Mouse (Mus musculus) MEL-GATA-1-ER (cell line): ENCODE data around the gene Lamtor3.
A peak's percentile ranks its signal among the peaks of the same experiment; 100 is the strongest.
"Not testable (repeated sequence)": the region's sequence is repeated elsewhere in the genome, so short reads cannot be mapped to it uniquely, and the experiment has no call there.

Experiments used
- DNase-seq: peaks from one replicate; pipeline ENCODE4 v3.0.0-alpha.2; 2012; ENCODE audit warnings: low read depth; ENCODE audit errors: extremely low read depth

Gene Lamtor3

GRCm38 (mm10) chr3:137933986-137934385 is 15.7 kb downstream of the Lamtor3 start:
- no peak for DNase-seq

DNA sequence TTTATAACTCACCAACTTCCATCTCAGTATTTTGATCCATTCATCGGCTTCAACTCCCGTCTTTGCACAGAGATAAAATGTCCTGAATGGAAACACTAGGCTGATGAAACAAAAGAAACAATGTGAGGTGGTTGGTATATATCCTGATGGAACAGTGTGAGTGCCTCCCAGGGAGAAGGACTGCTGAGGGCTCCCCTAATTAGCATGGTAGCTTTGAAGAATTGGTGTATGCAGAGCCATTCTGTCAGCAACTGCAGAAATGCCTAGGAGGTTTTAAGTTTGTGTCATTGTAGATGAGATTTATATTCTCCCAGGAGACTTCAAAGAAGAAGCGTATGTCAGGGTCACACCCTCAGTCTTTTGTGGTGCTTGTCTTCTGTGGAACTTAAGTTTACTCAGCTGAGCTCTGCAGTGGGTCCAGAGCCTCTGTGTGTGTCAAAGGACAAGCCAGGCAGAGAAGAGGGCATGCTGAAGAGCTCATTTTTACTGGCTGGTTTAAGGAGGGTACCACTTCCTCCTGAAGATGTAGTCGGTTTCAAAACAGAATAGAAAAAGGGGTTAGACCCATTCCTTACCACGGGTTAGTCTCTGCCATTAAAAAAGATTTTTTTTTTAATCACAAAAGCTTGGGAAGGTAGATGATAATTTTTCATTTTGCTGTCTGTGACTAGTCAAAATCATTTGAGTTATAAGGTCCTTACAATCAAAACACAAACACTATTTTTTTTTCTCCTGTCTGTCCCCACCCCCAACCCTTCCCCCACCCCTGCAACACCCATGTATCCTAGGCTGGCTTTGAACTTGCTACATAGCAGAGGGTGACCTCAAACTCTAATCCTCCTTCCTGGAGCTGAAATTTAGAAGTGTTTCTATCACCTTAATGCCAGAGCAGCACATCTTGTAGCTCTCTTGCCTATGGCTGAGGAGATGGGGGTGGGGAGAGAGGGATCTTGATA is 17.5 kb downstream of the Lamtor3 start:
- no peak for DNase-seq

GRCm38 (mm10) chr3:137936541-137936940 is 18.2 kb downstream of the Lamtor3 start:
- no peak for DNase-seq

GRCm38 (mm10) chr3:137938608-137939007 is 20.3 kb downstream of the Lamtor3 start:
- DNase-seq, result no peak

- peak; percentile 98 for DNase-seq
Observed at GRCm38 (mm10) chr3:137940757-137941156, 22.5 kb downstream of the Lamtor3 start.

DNA sequence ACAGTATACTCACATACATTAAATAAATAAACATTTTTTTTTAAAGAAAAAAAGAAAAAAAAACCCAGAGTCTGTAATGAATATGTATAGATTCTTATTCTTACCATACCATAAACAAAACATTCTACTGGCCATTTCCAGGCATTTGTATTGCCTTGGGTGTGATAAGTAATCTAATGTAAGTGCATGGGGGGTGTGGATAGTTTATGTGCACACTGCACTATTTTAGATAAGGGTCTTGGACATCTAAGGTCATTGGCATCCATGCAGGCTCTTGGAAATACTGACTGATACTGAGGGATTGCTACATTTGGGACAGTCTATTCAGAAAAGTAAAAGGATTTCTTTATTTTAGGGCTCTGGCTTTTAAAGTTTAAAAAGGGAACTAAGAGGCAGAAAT is 23.2 kb downstream of the Lamtor3 start:
- DNase-seq, result no peak

GRCm38 (mm10) chr3:137942098-137942622 is 23.9 kb downstream of the Lamtor3 start:
- DNase-seq, result no peak

DNA sequence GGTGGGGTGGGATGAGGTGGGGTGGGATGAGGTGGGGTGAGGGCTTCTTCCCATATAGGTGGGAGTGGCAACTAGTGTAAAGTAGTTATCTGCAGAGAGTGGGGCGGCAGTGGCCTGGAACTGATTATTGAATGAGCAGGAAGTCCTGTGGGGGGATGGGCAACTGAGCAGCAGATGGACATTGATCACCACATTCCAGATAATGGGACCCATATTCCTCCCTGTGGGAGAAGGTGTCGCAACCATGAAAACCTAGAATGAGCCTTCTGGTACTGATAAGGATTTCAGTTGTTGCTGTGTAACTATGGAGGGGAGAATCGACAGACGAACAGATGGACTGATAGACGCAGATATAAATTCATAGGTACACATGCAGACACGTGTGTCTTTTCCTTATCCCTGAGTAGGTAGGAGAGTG is 25.4 kb downstream of the Lamtor3 start:
- DNase-seq, result no peak

DNA sequence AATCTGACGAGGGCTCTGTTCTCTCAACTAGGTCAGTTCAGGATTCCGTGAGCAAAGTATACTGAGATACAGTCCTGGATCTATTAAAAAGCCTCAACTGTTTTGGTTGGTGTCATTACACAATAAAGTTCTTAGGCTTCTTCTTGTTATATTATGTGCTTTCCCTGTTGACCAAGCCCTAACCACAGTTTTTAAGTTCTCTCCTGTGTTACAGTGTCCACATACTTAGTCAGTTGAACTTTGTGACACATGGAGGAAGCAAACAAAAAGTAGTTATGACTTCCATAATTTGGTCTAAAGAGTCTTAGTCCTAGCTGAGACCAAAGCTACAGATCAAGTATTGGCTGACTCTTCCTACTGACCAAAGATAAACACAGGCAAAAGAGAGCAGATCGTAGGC is 28.5 kb downstream of the Lamtor3 start:
- DNase-seq, result no peak

DNA sequence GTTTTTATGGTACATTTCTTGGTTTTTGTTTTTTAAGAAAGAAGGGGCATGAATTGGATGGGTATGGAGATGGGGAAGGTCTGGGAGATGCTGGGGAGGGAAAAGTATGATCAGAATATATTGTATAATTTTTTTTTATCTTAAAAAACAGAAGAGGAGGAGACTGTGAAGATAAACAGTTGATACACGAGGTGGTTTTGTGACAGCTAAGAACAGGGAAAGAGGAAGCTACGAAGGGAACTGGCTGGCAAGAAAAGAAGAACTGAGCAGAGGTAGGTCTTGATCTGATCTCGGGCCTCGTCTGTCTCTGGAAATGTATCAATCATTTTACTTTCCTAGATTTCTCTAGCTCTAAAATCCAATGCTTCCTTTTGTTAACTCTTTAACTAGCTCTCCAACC is 29.2 kb downstream of the Lamtor3 start:
- peak; percentile 93 for DNase-seq

GRCm38 (mm10) chr3:137950191-137950885 is 32.0 kb downstream of the Lamtor3 start:
- no peak for DNase-seq

- not testable (repeated sequence) for DNase-seq
Observed at GRCm38 (mm10) chr3:137951302-137951701, 33.0 kb downstream of the Lamtor3 start.

DNA sequence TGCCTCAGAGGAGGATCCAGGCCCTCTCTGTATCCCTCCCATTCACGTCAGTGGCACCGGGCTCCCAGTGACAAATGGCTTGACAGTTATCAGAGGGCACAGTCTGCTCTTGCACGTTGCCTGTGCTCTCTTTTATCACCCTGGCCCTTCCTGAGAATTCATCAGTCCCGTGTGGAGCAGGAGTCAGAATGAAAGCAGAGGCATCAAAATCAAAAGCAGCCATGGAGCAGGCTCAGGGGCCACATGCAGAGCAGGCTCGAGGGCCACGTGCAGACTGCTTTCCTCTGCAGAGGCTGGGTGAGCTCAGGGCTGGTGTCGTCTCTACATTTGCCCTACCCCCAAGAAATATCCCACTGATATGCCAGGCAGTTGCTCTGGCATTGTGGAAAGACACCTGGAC is 33.5 kb downstream of the Lamtor3 start:
- DNase-seq, result peak; percentile 71

DNA sequence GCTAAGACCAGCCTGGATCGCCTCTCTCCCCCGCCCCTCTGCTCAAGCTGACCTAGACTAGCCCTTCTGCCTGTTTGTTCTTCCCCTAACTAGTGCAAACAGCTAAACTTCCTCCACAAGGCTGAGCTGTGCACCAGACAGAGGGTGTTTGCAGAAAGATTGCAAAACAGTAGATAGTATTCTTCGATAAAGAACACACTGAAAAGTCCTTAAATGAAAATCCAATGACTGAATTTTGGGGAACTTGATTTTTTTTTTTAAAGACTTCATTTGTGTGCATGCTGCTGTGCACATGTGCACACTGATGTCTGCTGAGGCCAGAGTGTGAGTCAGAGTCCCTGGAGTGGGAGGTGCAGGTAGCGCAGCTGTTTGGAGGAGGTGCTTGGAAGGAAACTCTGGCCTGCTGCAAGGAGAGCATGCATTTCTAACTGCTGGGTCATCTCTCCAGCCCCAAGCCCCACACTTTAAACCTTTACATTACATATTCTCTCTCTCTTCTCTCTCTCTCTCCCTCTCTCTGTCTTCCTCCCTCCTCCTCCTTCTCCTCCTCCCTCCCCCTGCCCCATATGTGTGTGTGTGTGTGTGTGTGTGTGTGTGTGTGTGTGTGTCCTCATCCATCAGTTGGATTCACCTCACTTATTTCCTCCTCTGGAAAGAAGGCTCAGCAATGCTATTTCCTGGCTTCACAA is 34.1 kb downstream of the Lamtor3 start:
- DNase-seq, result peak; percentile 90

GRCm38 (mm10) chr3:137952914-137953880 is 34.9 kb downstream of the Lamtor3 start:
- DNase-seq, result peak; percentile 100

- DNase-seq, result no peak
Observed at GRCm38 (mm10) chr3:137954256-137954916, 36.1 kb downstream of the Lamtor3 start.

GRCm38 (mm10) chr3:137955560-137956081 is 37.3 kb downstream of the Lamtor3 start:
- DNase-seq, result peak; percentile 83

GRCm38 (mm10) chr3:137957864-137958263 is 39.6 kb downstream of the Lamtor3 start:
- peak; percentile 100 for DNase-seq

GRCm38 (mm10) chr3:137958352-137958751 is 40.0 kb downstream of the Lamtor3 start:
- DNase-seq, result no peak

DNA sequence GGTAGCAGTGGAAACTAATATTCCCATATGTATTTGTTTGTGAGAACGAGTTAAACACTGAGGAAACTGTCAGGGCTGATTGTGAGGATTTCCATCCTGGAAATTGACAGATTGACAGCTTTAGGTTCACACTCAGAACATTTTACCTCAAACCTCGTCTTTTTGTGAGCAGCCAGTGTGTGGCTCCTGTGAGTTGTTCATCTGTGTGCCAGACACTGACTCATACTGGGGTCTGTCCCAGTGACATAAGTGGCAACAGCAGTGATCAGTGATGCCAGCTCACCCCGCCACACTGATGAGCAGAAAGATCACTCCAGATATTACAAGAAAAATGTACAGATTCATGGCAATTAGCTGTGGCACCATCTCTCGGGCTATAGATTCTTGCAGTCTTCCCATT is 41.1 kb downstream of the Lamtor3 start:
- no peak for DNase-seq
